Mouse (Mus musculus) layer of hippocampus, postnatal 10 days (tissue): ENCODE measurements around the gene Klf9. TPM values are rescaled to one million over a fixed set of nuclear protein-coding genes. Genes with fewer than 3 reads are reported as not detected.
"Not testable (repeated sequence)": the region's sequence is repeated elsewhere in the genome, so short reads cannot be mapped to it uniquely, and the experiment has no call there.

ENCODE experiments used
- DNase-seq, 2 experiments: peaks; one replicate each; pipeline ENCODE4 v3.0.0; 2021; ENCODE audit warnings: low spot score in 2 of 2
- total RNA-seq, 2 experiments: library from RNA; stranded (reverse); gene quantifications; 2 replicates each; pipeline ENCODE4 v1.2.3; 2021

The Klf9 gene
- total RNA-seq, 2 experiments from 2014 or later, result 124 to 137 TPM

- no peak for DNase-seq
These were observed 1.1 kb upstream of the Klf9 start for GRCm38 (mm10) chr19:23139756-23140470.

- DNase-seq, result peak; percentile 79 to 82
These were observed 610 bp downstream of the Klf9 start for GRCm38 (mm10) chr19:23141391-23142281.

- peak in 1 of 2 experiments; percentile 45 for DNase-seq
These were observed 1.5 kb downstream of the Klf9 start for GRCm38 (mm10) chr19:23142427-23143073.

- no peak for DNase-seq
These were observed 2.0 kb downstream of the Klf9 start for GRCm38 (mm10) chr19:23143074-23143445.

GRCm38 (mm10) chr19:23143541-23143940 lies 2.5 kb downstream of the Klf9 start:
- no peak for DNase-seq

- DNase-seq, result no peak
These were observed 3.0 kb downstream of the Klf9 start for GRCm38 (mm10) chr19:23144031-23144430.

- DNase-seq, result no peak
These were observed 4.1 kb downstream of the Klf9 start for GRCm38 (mm10) chr19:23145146-23145545.

- not testable (repeated sequence) for DNase-seq
These were observed 4.5 kb downstream of the Klf9 start for GRCm38 (mm10) chr19:23145575-23145974.

- DNase-seq, result peak; percentile 76 to 80
These were observed 5.4 kb downstream of the Klf9 start for GRCm38 (mm10) chr19:23146409-23146861.

GRCm38 (mm10) chr19:23147026-23147966 lies 6.3 kb downstream of the Klf9 start:
- no peak for DNase-seq

GRCm38 (mm10) chr19:23149465-23150410 lies 8.7 kb downstream of the Klf9 start:
- no peak for DNase-seq

- DNase-seq, result no peak
These were observed 9.7 kb downstream of the Klf9 start for GRCm38 (mm10) chr19:23150556-23151265.

GRCm38 (mm10) chr19:23151651-23152070 lies 10.6 kb downstream of the Klf9 start:
- no peak for DNase-seq

- DNase-seq, result no peak
These were observed 11.2 kb downstream of the Klf9 start for GRCm38 (mm10) chr19:23152201-23152640.

GRCm38 (mm10) chr19:23152771-23153605 lies 12.0 kb downstream of the Klf9 start:
- no peak for DNase-seq

- no peak for DNase-seq
These were observed 12.6 kb downstream of the Klf9 start for GRCm38 (mm10) chr19:23153606-23154127.

- DNase-seq, result no peak
These were observed 18.9 kb downstream of the Klf9 start for GRCm38 (mm10) chr19:23159780-23160395.
